Mouse (Mus musculus) neural tube, embryonic 10.5 days (tissue): ENCODE measurements around the gene Dnaja3.
"Not testable (repeated sequence)": the region's sequence is repeated elsewhere in the genome, so short reads cannot be mapped to it uniquely, and the experiment has no call there.

Experiments used
- DNase-seq: peaks from one replicate; pipeline ENCODE4 v3.0.0-alpha.2; 2017; ENCODE audit warnings: low spot score; ENCODE audit errors: extremely low spot score

Dnaja3 gene

DNA sequence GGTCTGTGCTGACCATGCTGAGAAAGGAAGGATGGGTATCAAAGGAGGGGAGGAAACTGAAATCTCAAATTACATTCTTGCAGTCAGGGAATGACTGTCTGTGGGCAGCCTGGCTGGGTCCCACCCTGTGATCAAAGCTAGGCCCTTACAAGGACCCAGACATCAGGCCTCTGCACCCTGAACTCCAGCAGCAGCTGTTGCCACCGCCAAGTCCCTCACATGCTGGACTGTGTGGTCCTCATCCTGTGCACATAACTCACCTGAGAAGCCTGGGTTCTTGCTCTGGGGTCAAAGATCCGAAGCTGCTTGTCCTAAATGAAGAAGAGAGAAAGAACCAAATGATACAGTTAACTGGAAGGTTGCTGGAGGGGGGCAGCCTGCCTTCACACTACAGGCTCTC, 21.8 kb downstream of the Dnaja3 start:
- DNase-seq = no peak

DNA sequence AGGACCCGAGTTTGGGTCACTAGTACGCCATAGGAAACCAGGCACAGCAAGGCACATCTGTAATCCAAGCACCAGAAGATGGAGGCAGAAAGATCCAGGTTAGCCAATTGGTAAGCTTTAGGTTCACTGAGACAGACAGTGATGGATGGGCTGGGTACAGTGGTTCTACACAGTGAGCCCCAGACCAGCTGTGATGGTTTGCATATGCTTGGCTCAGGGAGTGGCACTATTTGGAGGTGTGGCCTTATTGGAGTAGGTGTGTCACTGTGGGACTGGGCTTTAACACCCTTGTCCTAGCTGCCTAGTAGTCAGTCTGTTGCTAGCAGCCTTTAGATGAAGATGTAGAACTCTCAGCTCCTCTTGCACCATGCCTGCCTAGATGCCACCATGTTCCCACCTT, 24.0 kb downstream of the Dnaja3 start:
- DNase-seq = no peak

- no peak for DNase-seq
Observed at GRCm38 (mm10) chr16:4665726-4666125, 25.9 kb downstream of the Dnaja3 start.

- peak; percentile 88 for DNase-seq
Observed at GRCm38 (mm10) chr16:4667190-4667808, 27.5 kb downstream of the Dnaja3 start.

- DNase-seq = no peak
Observed at GRCm38 (mm10) chr16:4670317-4670716, 30.5 kb downstream of the Dnaja3 start.

GRCm38 (mm10) chr16:4674091-4674490, 34.3 kb downstream of the Dnaja3 start:
- no peak for DNase-seq

DNA sequence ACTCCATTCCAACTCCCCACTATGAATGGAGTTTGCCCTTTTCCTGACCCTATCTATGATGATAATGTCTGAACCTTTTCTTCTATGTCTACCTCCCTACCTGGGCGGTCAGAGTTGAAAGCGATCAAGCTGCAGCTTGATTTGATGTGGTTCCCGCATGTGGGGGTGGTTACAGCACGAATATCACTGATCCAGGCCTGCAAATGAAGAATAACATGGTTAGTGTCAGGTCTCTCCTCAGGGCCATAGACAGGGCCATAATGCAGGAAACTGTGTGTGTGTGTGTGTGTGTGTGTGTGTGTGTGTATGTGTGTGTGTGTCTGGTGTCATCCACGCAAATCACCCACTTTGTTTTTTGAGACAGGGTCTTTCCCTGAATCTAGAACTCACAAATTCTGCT, 37.0 kb downstream of the Dnaja3 start:
- no peak for DNase-seq

DNA sequence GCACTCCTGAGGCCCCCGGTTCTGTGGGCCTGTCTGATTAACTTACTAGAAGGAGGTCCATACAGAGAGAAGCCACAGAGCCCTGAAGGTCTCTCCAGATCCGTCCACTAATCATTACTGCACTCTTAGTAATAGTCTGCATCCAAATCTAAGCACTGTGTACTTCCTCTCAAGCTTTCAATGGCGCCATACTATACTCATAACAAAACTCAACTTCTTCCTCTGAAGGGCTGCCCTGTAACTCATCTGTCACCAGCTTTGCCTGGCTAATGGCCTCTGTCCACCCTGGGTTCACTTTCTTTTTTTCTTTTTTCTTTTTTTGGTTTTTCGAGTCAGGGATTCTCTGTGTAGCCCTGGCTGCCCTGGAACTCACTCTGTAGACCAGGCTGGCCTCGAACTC, 38.3 kb downstream of the Dnaja3 start:
- no peak for DNase-seq

- peak; percentile 89 for DNase-seq
Observed at GRCm38 (mm10) chr16:4679121-4680018, 39.6 kb downstream of the Dnaja3 start, which contains the start of gene Coro7. Coro7 (minus strand) TSS chr16:4679777.

- not testable (repeated sequence) for DNase-seq
Observed at GRCm38 (mm10) chr16:4680922-4681455, 41.2 kb downstream of the Dnaja3 start.

- no peak for DNase-seq
Observed at GRCm38 (mm10) chr16:4682628-4683179, 42.9 kb downstream of the Dnaja3 start.

DNA sequence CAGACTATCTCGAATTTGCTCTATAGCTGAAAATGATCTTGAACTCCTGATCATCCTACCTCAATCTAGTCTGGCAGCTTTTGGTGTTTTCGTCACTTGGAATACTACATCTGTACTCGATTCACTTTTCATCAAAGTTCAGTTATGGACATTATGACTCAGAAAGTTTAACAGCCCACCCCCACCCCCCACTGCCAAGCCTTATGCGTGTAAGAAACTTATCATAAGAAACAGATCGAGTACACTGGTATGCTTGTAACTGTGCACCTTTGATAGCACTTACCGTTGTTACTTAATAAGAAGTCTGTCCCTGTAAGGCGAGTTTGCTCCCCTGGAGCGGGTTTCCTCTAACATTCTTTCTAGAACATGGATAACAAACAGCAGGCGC, 43.4 kb downstream of the Dnaja3 start:
- DNase-seq = no peak

DNA sequence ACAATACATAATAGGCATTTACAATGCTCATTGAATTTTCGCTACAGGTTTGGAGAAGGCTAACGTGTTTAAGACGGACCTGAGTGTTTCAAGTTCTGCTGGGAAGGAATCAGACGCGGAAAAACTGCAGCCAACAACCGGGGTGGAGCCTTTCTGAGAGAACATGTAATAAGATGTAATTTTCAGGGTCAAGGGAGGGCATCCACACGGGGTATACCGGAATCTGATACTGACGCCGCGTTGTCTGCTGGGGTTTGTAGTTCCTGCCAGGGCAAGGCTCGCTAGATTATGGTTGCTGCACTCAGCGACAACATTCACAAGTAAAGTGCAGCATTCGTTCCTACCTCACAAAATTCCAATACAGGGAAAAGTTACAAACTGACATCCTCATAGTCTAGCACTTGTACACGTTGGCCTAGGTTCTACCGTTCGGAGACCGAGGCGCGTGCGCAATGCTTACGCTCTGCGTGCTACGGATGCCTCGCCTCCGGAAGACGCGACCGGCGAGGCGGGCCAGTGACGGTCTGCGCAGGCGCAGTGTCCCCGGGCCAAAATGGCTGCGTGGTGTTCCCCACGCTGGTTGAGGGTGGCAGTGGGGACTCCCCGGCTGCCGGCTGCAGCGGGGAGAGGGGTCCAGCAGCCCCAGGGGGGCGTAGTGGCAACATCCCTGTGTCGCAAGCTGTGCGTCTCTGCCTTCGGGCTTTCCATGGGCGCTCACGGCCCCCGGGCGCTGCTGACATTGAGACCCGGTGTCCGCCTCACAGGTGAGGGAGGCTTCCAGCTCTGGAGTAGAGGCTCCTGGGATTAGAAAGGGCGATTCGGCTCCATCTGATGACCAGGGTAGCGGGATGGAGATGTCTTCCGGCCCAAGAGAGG, 44.0 kb downstream of the Dnaja3 start:
- DNase-seq = peak; percentile 97

DNA sequence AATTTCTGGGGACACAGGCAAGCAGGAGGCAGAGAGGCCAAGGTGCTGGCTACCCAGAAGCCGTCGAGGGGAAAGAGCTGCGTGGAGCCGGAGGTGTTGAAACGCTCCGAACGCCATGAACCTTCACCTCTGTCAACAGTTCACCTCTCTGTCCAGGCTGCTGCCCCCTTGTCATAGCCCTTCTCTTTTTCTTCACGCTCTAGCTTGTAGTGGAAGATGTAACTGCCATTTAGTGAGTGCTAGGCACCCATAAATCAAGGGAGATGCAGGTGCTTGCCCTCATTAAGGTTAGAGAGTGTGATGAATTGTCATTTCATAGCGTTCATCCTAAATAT, 44.6 kb downstream of the Dnaja3 start:
- DNase-seq = no peak

DNA sequence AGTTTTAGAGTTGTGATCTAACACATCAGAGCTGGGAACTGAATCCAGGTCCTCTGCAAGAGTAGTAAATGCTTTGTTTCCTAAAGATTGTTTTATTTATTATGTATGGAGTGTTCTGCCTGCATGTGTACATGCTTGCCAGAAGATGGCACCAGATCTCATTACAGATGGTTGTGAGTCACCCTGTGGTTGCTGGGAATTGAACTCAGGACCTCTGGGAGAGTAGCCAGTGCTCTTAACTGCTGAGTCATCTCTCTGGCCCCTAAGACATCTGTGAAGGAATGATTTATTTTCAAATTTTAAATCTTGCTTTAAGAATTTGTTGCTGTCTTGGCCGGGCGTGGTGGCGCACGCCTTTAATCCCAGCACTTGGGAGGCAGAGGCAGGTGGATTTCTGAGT, 49.6 kb downstream of the Dnaja3 start:
- DNase-seq = not testable (repeated sequence)

DNA sequence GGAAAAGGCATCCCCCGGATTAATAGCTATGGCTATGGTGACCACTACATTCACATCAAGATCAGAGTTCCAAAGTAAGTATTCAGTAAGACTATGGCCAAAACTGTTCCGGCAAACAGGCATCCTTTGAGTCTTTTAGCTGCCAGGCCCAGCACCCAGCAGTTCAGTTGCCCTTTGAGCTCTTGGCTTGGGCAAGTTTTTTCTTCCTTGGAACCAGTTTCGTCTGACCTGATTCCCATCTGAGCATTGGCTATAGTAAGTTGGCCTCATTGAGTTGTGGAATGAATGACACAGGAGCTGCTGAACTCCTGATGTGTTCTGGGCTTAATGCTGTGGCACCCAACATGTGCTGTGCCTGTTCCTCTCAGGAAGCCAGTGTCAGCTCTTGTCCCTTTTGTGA, 61.4 kb downstream of the Dnaja3 start:
- DNase-seq = no peak

- no peak for DNase-seq
Observed at GRCm38 (mm10) chr16:4702646-4703045, 62.9 kb downstream of the Dnaja3 start.

DNA sequence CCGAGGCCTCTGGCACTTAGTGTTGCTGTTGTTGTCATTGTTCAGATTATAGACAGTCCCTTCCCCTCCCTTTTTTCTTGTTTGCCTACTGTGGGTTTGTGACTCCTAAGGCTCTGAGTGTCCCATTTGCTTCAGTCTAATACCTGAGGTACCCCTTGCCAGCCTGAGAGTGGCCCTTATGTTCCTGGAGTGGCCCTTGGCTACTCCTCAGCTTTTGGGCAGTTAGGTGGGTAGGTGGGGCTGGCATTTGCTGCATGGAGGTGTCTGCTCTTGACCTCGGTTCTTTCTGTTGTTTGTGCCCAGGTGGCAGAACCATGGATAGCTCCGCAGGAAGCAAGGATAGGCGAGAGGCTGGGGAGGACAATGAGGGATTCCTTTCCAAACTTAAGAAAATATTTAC, 65.8 kb downstream of the Dnaja3 start:
- DNase-seq = no peak

- DNase-seq = no peak
Observed at GRCm38 (mm10) chr16:4711173-4711572, 71.4 kb downstream of the Dnaja3 start.

DNA sequence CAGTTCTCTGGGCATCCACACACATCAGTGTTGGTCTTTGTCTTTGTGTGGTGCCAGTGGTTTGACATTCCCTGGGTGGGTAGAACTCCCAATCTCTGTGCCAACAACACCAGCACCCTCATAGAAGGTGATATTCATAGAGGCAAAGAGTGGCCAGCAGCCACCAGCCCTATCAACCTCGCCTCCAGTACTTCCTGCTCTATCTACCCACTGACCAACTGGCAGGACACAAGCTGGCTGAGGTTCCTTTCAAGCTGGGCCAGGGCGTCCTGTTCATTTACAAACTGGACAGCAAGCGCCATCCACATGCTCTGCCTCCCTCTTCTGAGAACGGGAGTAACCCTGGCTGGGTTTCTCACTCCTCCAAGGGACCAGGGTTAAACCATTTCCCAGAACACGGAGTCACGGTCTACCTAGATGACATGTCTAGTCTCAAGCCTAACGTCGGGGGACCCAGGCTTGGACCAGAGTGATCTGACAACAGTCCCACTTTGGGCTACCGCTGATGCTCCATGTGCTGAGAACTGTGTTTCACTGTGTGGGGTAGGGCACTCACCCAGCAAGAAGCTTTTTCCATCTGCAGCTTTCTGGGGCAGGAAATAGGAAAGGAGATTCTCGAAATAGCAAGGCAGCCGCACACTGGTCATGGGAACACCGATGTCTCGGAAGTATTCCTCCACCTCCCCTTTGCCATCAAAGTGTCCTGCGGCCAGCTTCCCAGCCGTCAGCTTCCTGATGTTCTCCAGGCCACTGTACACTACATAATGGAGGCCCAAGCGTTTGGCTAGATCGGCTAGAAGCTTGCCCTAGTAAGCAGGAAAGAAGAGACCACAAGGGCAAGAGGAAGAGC, 74.3 kb downstream of the Dnaja3 start:
- DNase-seq = no peak
